Mouse (Mus musculus) megakaryocyte, embryonic 14.5 days (primary cell): ENCODE data around the gene Tgfb2. TPM values are rescaled to one million over a fixed set of nuclear protein-coding genes. Genes with fewer than 3 reads are reported as not detected.

Source experiments
- H3K27me3 ChIP-seq: replicated peaks from 2 replicates; pipeline ENCODE3; 2012; ENCODE audit warnings: inconsistent platforms
- H3K36me3 ChIP-seq: replicated peaks from 2 replicates; pipeline ENCODE3; 2012; ENCODE audit warnings: low read length, inconsistent platforms, mixed read lengths
- H3K4me1 ChIP-seq: 2 replicates; pipeline ENCODE4 v1.6.1; 2012; ENCODE audit warnings: inconsistent platforms
- H3K4me3 ChIP-seq: replicated peaks from 2 replicates; pipeline ENCODE3; 2012; ENCODE audit warnings: moderate library complexity, mild to moderate bottlenecking, inconsistent platforms
- H3K9me3 ChIP-seq: 2 replicates; pipeline ENCODE4 v1.6.1; 2012; ENCODE audit warnings: inconsistent platforms
- FLI1 ChIP-seq: IDR thresholded peaks from 2 replicates; pipeline ENCODE4 v1.6.1; 2012; ENCODE audit warnings: low read length, inconsistent platforms, mixed read lengths
- GATA1 ChIP-seq: IDR thresholded peaks from 3 replicates; pipeline ENCODE4 v1.6.1; 2012; ENCODE audit warnings: mixed read lengths, low read length, inconsistent platforms, borderline replicate concordance
- polyA plus RNA-seq: library from polyadenylated mRNA; stranded (reverse); fragments of >175 nt; gene quantifications from 2 replicates; pipeline ENCODE4 v1.2.3, GENCODE M21; 2012; ENCODE audit warnings: low replicate concordance; ENCODE audit not compliant: insufficient read depth

Tgfb2 gene
- polyA plus RNA-seq, 1 experiment, result not detected

DNA sequence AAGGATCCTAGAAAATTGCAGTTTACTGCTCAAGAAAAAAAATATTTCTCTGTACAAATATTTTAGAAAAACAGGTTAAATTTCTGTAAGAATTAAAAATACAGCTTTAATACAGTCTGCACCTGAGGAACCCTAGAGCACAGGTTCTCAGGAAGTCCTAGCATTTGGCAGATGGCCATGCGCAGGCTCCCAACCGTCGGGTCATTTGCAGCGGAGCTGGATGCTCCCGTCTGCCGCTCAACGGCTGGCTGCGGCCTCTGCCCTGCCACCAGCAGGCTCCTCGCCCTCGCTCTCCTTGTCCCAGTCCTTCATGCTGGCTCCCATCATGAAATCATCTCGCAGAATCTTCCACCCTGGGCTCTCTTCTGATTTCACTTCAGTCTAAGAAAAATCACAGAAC, 15.4 kb upstream of the Tgfb2 start:
- no peaks in the 10 kb centered on the region for H3K27me3 ChIP-seq
- no peaks in the 10 kb centered on the region for H3K9me3 ChIP-seq
- H3K4me3 ChIP-seq, result no peak overlapping the region
- H3K4me1 ChIP-seq, result peaks cover 4% of the 10 kb centered on the region
- TF ChIP-seq FLI1 (no peak), GATA1 (no peak)
- H3K36me3 ChIP-seq, result peaks cover 61% of the 10 kb centered on the region

DNA sequence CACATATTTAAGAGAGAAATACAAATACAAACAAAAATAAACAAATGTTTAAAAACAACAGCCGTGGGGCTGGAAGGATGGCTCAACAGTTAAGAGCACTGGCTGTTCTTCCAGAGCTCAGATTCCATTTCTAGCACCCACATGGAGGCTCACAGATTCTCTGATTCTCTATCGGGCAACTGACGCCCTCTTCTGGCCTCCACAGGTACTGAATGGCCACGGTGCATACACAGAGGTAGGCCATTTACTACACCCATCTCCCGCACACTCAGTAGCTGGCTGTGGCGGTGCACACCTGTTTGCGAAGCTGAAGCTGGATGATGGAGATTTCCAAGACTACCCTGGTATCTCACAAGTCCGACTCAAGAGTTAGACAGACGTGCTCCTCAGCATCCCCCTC, 13.9 kb upstream of the Tgfb2 start:
- H3K4me1 ChIP-seq, result peaks cover 4% of the 10 kb centered on the region
- peaks cover 54% of the 10 kb centered on the region for H3K36me3 ChIP-seq
- no peak overlapping the region for H3K4me3 ChIP-seq
- H3K27me3 ChIP-seq, result no peaks in the 10 kb centered on the region
- TF ChIP-seq GATA1, result no peak
- no peak for TF ChIP-seq FLI1
- no peaks in the 10 kb centered on the region for H3K9me3 ChIP-seq

DNA sequence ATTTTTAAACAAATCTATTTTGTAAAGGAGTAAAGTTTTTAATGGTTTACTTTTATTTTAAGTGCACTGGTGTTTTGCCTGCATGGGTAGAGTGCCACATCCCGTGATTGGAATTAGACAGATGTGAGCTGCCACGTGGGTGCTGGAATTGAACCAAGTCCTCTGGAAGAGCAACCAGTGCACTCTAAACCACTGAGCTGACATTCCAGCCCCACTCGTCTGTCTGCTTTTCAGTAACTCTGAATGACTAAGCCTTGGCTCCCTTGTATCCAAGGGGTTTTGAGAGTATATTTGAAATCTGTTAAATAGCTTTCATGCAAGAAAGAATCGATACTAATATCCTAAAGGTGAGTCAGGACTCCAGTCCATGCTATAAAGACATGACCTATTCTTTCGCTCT, 13.1 kb upstream of the Tgfb2 start:
- TF ChIP-seq FLI1, result no peak
- TF ChIP-seq GATA1, result no peak
- H3K36me3 ChIP-seq, result peaks cover 46% of the 10 kb centered on the region
- no peak overlapping the region for H3K4me3 ChIP-seq
- H3K4me1 ChIP-seq, result peaks cover 4% of the 10 kb centered on the region
- no peaks in the 10 kb centered on the region for H3K9me3 ChIP-seq
- no peaks in the 10 kb centered on the region for H3K27me3 ChIP-seq

GRCm38 (mm10) chr1:186714980-186715896, 9.4 kb upstream of the Tgfb2 start:
- H3K4me3 ChIP-seq, result no peak overlapping the region
- no peak for TF ChIP-seq GATA1
- no peak for TF ChIP-seq FLI1
- H3K9me3 ChIP-seq, result no peaks in the 10 kb centered on the region
- no peaks in the 10 kb centered on the region for H3K27me3 ChIP-seq
- no peaks in the 10 kb centered on the region for H3K4me1 ChIP-seq
- peaks cover 34% of the 10 kb centered on the region for H3K36me3 ChIP-seq

DNA sequence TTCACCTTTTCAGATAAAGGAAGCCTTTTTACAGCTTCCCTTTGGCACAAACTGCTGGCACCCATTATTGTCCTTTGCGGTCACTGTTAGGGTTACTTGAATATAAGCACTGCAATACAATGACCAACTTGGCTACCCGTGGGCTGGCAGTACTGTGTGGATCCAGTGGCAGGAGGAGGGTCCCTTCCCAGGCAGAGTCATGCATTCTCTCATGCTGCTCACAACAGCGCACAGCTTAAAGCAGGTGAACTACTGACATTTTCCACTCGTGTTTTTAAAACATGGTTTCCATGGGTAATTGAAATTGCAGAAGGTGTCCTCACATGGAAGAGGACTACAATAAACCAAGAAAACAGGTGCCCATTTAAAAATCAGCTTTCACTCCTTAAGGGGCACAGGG, 8.4 kb upstream of the Tgfb2 start:
- Histone ChIP-seq H3K4me3 (no peak overlapping the region), H3K4me1 (no peaks in the 10 kb centered on the region), H3K27me3 (no peaks in the 10 kb centered on the region), H3K9me3 (no peaks in the 10 kb centered on the region), H3K36me3 (peaks cover 24% of the 10 kb centered on the region)
- TF ChIP-seq FLI1 (no peak), GATA1 (no peak)

DNA sequence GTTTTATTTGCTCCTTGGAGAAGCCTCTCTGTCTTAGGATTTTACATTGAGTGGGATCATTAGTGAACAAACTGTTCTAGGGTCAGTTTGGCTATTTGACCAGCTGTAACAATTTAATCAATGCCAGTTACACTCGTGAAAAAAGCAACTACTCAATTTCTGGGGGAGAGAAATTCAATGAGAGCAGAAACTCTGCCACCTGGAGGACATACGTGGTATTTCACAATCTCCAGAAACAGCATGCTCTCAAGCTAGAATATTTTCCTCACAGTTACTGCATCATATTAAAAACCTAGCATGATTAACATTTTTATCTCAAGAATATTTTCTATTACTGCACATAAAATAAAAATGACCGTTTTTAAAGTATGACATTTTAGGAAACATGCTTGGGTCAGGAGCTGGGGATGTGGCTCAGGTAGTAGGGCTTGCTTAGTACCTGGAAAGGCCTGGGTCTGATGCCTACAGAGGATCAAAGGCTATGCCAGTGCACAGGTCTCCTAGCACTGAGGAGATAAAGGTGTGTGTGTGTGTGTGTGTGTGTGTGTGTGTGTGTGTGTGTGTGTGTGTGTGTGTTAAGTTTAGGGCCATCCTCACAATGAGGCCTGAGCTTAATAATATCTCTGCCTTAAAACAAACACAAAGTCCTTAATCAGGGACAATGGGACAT, 7.1 kb upstream of the Tgfb2 start:
- Histone ChIP-seq H3K9me3 (no peaks in the 10 kb centered on the region), H3K27me3 (peaks cover 6% of the 10 kb centered on the region), H3K4me3 (no peak overlapping the region), H3K36me3 (peaks cover 15% of the 10 kb centered on the region), H3K4me1 (no peaks in the 10 kb centered on the region)
- no peak for TF ChIP-seq GATA1
- no peak for TF ChIP-seq FLI1

- H3K27me3 ChIP-seq, result peaks cover 64% of the 10 kb centered on the region
- no peaks in the 10 kb centered on the region for H3K36me3 ChIP-seq
- H3K4me1 ChIP-seq, result peaks cover 25% of the 10 kb centered on the region
- no peaks in the 10 kb centered on the region for H3K9me3 ChIP-seq
- TF ChIP-seq GATA1 (no peak), FLI1 (no peak)
- H3K4me3 ChIP-seq, result peak overlapping the region; percentile 91
Observed at GRCm38 (mm10) chr1:186705203-186705914, 430 bp downstream of the Tgfb2 start.

DNA sequence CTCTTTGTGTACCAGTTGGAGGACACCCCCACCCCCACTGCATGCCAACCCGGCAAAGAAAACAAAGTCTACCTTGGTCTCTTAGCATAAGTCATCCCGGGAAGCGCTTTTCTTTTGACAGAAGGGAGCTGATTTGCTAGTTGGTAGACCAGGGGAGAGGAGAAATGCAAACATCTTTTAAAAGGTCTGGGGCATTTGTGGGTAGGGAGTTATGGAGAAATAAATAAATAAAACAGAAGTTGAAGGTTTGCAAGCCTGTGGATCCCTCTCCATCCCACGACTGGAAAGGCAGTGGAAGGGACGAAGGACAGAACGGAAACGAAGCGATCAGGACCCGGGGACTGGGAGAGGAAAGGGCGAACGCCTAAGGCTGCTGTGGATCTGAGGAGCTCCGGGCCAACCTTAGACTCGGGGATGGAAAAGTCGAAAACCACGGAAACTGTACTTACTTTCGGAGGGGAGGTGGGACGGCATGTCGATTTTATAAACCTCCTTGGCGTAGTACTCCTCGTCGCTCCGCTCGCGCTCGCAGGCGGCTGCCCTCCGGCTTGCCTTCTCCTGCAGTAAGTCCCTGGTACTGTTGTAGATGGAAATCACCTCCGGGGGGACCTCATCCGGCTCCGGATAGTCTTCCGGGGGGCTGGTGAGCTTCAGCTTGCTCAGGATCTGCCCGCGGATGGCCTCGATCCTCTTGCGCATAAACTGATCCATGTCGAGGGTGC, 1.6 kb downstream of the Tgfb2 start:
- H3K9me3 ChIP-seq, result no peaks in the 10 kb centered on the region
- no peak for TF ChIP-seq GATA1
- no peak for TF ChIP-seq FLI1
- H3K27me3 ChIP-seq, result peaks cover 64% of the 10 kb centered on the region
- H3K4me3 ChIP-seq, result peak overlapping the region; percentile 91
- H3K4me1 ChIP-seq, result peaks cover 25% of the 10 kb centered on the region
- no peaks in the 10 kb centered on the region for H3K36me3 ChIP-seq

DNA sequence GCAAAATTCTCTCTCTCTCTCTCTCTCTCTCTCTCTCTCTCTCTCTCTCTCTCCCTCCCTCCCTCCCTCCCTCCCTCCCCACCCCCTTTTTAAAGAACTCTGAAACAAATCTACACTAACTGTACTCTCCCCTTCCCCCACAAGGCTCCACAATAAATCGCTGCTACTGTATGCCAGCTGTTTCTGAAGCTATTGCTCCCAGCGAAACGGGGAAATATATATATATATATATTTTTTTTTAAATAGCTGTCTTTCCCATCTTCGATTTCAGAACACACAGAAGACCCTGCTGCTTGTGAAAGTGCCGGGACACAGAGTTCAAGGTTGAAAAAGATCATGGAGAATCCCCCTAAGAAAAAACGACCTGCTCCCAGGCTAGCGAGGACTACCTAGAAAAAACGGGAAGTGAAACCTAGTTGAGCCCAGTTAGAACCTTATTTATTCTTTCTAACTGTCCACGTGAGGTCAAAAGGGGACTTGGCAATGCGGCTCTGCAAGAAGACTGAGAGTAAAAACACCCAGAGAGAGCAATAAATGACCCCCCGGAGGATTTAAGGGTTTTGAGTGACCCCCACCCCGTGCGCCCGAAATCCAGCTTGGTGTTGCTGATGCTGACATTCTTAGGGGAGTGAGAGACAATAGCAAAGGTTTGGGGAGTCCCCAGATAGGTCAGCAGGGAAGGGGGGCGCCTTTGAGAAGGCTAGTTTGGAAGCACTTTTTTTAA, 2.4 kb downstream of the Tgfb2 start:
- Histone ChIP-seq H3K9me3 (no peaks in the 10 kb centered on the region), H3K4me1 (peaks cover 25% of the 10 kb centered on the region), H3K4me3 (peak overlapping the region; percentile 91), H3K27me3 (peaks cover 61% of the 10 kb centered on the region), H3K36me3 (no peaks in the 10 kb centered on the region)
- no peak for TF ChIP-seq GATA1
- TF ChIP-seq FLI1, result no peak
